Mouse (Mus musculus) heart, adult 11 months (tissue): ENCODE data around the gene Styx.

Experiments
- DNase-seq: peaks from one replicate; pipeline ENCODE4 v3.0.0; 2022

Gene Styx

DNA sequence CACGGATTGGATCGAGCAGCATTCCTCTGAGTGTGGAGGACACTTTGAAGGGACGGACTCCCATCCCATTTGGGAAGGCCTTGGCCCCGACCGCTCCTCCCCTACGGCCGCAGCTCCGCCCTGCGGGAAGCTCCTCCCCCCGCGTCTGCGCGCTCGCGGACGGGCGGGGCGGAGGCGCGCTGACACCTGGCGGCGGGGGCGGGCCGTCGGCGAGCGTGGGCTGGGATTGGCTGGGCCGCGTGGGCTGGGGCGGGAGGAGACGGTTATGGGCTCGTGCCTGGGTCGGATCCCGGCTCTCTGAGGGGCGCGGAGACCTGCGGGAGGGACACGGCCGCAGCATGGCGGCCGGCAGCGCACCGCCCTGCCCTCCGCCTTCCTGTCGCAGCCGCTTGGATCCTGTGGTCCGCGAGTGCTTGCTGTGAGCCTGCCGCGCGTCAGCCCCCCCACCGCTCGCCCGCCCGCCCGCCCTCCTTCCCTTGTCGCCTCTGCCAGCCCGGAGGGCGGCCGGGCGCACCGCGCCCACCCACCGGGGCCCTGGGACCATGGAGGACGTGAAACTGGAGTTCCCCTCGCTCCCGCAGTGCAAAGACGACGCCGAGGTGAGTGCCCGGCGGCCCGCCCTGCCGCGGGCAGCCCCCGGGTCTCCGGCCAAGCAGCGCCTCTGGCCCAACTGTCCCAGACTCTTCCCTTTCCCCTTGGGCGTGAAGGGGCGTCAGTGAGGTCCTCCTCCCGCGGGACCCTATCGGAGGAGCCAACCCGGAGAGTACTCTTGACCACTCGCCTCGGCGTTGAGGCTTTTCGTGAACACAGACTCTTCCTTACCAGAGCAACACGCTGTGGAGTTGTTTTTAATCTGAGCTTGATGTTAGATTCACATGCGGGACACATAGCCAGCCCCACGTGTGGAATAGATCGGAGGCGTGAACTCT, at the start of gene Styx:
TSS of gene Styx (plus strand) at position 163 of the 929 bp plus-strand sequence.
- peak; percentile 100 for DNase-seq

DNA sequence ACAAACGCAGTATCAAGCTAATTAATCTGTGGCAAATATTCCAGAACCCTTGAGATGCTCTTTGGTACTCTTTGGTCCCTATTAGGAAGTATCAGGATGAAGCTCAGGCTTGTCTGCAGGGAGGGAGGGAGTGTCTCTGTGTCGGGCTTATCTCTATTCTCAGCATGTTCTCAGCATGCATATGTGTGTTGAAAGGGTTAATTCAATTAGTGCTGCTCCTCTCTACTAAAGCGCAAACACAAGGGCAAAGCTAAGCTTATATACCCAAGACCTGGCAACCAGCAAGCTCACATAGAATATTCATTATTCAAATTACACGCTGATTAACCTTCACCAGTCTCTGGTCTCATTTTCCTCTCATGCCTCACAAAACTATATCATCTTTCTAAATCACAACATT, 47.0 kb upstream of the Styx start:
- DNase-seq = peak; percentile 13

DNA sequence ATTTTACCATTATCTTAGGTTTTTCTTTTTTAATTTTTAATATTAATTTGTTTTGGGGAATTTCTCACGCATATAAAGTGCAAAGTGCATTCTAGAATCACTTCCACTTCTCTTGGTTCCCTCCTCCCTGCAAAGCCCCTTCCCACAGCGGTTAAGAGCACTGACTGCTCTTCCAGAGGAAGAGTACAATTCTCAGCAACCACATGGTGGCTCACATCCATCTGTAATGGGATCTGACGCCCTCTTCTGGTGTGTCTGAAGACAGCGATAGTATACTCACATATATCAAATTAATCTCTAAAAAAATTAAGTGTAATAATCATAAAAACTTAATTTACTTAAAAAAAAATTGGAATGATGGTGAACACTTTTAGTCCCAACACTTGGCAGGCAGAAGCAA, 46.5 kb upstream of the Styx start:
- DNase-seq = no peak

DNA sequence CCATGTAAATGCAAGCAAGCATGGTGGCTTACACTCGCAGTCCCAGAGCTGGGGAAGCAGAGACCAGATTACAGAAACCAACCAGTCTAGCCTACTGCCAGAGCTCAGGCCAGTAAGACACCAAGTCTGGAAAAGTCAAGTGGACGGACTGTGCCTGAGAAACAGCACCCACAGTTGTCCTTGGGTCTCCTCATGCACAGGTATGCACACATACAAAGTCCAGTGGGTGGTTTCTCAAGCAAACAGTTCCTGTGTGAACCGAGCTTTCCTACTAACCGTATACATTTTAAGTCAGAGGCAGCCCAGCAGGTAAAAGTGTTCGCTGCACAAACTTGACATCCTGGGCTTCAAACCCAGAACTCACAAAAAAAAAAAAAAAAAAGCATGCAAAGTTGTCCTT, 45.0 kb upstream of the Styx start:
- DNase-seq = peak; percentile 63

DNA sequence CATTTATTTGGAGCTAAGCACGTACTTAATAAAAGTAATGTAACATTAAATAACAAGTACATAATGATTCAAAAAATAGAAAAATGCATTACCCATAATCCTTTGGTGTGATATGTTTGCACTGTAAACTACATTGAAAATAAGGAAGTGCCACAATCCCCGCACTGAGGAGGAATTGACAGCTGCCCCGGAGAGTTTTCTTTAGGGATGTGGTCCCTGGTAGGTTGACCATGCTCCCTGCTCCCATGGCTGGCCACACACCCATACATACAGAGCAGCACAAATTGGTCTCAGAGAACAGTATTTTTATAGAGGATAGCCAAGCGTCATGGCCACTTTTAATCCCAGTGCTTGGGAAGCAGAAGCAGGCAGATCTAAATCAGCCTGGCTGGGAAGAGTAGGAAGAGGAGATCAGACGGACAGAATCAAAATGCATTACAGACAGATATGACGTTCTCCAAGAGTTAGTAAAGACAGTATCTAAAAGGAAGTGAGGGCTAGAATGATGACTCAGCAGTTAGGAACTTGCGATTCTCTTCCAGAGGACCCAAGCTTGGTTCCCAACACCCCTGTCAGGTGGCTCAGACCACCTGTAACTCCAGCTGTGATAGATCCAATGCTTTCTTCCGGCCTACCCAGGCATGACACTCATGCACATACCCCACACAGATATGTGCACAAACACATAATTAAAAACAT, 43.1 kb upstream of the Styx start:
- DNase-seq = peak; percentile 87

DNA sequence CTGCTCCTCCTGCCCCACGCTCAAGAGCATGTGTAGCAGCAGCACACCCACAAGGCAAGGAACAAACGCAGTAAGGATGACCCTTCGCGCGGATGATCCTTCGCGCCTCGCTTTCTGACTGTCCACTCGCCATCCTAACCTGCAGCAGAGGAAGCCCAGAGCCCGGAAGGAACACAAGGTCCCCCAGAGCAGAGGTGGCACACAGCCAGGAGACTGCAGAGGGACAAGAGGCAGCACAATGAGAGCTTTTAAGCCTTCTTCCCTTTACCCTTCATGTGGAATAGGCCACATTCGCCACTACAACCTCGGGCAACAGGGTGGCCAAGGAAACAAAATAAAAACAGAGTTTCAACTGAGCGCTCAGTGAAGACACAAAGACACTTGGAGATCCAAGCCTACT, 41.2 kb upstream of the Styx start:
- DNase-seq = peak; percentile 89

DNA sequence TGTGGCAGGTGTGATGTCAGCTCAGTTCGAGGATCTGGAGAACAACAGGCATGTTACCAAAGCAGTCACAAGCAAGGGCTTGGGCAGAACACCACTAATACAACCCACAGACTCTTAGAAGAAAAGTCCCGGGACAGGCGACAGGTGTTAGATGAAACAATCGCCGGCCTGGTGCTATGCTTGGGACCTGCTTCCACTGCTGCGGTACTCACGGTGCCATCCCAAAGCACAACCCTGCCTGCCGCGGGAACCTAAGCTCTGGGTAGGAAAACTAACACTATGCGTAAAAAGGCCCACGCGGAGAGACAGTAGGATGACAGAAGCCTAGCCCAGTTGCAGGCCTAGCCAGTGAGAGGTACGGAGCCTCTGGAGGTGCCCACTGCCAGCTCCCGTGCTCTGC, 40.8 kb upstream of the Styx start:
- DNase-seq = peak; percentile 91

DNA sequence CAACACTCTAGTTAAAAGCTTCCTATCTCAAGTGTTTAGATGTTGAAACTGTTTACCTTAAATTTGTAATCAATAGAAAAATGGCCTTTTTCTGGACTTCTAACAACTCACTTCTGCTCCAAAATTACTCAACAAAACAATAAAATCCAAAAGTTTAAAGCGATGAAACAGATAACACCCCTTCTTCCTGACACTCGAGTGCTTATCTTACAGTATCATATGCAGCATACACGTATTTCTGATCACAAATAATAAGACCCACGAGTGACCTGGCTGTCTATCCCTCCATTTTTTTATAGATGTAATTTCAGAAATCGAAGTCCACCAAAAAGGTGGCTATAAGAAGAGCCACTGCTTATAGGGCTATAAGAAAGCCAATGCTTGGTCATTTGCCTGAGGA, 34.0 kb upstream of the Styx start:
- DNase-seq = no peak

DNA sequence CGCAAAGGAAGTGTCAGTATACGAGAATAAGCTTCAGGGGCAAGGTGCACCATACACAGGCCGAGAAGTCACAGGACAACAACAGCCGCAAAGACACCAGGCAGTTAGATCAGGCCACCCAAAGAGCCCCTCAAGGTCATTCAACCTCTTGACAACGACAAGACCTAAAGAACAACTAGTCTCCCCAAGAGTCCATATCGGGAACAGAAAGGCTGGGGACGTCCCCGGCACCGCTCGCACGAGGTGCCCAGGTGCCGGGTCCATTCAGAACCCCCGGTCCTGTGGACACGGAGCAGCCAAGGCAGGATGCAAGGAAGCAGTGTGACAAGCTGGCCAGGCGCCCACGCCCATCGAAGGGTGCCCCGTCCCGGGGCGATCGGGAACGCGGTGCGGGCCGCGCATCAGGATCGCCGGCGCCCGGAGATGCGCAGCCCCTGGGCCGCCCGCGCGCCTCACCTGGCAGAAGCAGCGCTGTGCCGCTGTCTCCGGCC, 32.9 kb upstream of the Styx start:
- no peak for DNase-seq

DNA sequence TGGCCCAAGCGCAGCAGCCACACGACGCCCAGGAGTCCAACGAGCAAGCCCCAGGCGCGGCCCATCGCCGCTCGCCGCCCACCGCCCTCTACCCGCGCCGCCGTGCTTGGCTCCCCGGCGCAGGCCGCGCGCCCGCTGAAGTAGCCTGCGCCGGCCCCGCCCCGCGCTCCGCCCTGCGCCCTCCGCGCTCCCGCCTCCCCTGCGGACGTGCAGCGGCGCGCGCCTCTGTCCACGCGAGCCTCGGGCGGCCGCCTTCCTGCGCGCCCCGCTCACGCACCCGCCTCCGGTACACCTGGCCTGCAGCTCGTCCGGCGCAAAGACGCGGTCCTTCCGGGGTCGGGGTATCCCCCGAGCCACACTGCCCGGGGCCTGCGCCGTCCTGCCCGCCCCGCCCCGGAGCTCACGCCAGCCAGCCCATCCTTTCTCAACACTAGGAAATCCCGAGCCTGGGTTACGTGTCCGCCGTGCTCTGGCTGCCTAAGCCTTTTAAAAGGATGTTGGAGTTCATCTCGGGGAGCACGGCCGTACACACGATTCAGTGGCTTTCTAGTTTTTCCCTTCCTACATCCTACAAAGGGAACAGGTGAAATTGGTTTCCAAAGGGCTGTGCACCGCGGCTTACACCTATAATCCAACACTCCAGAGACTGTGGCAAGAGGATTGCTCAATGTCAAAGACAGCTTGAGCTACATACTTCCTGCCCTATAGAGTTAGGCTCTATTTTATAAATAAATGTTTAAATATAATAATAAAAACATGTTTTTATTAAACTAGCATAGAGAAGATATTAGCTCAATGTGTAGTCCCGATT, 32.3 kb upstream of the Styx start, which contains the start of gene Ero1l:
TSS of gene Ero1l (minus strand) at position 346 of the 811 bp plus-strand sequence.
- peak; percentile 99 for DNase-seq

DNA sequence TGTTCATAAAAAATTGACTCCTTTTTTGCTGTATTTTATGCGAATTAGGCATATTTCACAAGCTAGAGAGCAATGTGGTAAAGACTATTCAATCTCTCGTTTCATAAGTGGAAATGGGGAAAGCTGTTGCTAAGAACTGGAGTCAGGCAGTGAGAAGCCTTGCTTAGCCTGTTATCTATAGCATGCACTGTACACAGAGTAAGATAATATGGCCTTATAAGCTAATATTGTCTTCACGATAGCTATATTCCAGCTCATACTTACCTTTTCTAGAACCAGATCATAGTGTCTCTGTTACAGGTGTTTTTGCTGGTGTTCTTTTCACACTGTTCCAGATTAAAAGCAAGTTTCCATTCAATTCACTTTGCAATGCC, 31.7 kb upstream of the Styx start:
- DNase-seq = no peak

DNA sequence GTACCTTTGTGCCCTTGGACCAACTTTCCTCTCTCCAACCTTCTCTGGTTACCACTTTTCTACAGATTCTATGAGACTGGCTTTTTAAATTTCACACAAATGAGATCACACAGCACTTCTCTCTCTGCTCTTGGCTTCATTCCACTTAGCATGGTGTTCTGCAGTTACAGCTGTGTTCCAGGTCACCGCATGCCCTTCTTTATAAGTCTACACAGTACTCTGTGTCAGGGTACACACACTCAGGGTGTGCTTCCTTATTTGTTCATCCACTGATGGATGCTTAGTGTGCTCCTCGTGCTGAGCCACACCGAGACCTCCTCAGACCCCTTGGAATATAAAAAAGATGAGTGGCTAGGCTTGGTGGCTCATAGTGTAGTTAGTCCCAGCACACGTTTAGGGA, 30.8 kb upstream of the Styx start:
- DNase-seq = peak; percentile 64

DNA sequence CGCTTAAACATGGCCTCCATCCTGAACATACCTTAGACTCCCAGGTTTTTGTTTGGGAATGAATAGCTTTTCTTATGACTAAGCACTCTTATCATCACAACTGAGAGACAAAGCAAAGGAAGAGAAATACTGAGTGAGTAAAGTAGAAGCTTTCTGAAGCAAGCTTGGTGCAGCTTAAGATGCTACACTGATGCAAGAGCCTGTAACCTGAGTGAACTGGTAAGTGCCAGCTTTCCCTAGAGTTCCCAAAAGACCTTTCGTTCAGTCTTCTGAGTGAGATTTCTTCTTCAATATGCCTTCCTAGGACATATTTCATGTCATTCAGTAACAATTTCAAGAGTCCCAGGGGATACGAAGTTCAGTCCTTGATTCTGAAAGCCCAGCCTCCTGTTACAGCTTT, 29.8 kb upstream of the Styx start:
- peak; percentile 4 for DNase-seq

DNA sequence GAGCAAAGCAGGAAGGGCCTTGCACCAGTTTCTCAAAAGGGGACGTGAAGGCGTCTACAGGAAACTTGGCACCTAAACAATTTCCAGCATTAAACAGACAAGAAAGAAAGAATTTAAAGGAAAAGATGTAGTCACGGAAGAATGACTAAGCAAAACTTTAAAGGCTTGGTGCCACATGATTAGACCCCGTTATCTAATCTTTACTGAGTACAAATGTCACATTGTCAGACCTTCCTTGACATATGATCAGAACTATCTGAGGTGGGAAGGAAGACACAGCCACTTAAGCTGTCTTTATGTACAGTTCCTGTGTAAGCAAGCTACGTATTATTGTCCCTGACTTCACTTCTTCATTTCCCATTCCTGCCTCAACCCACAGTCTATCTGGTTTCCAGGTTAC, 29.3 kb upstream of the Styx start:
- peak; percentile 19 for DNase-seq

DNA sequence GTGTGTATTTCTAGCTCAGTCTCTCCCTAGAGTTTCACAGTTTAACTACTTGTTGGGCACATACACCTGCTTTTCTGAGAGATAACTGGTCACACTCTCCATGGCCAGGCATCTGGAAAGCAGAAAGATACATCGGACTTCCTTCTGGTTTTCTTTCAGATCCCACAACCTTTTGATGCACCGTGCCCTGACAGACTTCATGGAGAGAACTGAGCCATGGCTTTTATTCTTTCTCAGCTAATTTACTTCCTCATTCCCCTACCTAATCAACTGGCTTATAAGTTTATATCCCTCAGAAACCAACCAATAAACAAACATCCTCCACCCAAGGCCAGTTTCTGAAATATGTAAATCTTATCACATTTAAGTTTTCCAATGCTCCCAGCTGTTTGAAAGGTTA, 28.4 kb upstream of the Styx start:
- DNase-seq = peak; percentile 24

DNA sequence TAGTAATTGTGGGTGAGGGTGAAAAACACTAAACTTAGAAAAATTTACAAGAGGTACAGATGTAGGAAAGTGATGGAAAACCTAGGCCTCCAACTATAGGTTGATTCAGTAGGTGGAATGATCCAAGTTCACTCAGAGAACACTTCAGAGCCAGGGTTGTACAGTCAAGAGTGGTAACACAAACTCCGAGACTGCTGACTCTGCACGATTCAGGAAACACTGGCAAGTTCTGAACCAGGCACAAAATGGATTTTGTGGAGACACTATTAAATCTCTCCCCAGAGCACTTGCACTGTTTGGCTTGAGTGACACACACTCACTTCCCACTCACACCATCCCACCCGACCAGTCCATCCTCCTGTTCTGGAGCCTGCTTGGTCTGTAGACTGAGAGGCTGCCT, 27.6 kb upstream of the Styx start:
- peak; percentile 82 for DNase-seq

DNA sequence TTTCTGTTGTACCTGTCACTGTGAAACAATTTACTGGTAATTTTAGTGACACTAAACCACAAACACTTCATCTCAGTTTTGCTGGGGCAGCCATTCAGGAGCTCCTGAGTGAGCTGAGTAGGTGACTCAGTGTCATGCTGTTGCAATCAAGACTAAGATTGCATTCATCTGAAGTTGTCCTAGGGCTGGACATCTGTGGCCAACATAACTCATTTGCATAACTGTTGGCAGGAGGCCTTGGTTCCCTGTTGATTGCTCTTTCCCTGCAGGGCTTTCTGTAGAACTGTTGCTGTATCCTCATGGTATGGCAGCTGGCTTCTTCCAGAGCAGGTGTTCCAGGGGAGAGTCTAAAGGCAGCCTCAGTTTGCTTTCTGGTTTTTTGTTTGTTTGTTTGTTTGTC, 25.4 kb upstream of the Styx start:
- peak; percentile 83 for DNase-seq

DNA sequence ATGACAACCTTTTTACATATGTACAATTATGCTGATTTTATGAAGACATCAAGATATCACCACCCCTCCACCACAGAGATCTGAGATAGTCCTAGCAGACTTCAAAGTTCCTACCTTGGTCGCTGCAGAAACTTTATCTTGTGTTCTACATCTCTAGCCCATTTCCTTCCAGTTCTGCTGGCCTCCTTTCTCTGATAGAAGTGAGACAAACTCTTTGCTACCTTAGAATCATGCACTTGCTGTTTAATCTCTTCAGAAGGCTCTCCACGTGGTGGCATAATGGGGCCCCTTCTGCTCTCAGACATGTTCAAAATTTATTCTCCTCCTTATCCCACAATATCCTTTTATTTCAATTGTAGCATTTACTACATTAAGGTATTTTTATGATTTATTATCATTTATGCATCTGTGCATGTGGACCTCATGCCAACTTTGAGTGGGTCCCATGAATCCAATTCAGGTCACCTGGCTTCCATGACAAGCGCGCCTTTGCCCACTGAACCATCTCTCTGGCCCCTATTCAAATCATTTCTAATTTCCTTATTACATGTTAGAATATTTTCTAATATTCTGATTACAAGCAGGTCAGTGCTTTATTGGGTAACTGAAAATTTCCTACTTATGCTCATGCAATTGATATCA, 22.7 kb upstream of the Styx start:
- peak; percentile 55 for DNase-seq

DNA sequence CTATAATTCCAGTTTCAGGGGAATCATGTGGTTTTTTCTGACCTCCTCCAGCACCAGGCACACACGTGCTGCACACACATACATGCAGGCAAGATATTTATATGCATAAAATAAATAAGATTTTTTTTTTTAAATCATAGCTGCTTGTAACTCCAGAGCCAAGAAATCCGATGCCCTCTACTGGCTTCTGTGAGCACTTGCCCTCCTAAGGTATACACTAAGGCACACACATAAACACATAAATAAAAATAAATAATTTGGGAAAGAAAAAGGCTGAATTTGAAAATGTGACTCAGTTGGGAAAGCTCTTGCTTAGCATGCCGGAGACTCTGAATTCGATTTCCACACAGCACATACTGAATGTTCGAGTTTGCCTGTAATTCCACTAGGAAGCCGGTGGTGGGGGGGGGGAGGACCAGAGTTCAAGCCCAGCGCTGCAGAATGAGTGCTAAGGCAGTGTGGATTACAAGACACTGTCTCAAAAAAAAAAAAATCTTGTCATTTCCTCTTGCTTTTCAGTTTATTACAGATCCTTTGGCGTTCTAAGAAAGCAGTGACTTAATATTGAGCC, 21.8 kb upstream of the Styx start:
- no peak for DNase-seq

DNA sequence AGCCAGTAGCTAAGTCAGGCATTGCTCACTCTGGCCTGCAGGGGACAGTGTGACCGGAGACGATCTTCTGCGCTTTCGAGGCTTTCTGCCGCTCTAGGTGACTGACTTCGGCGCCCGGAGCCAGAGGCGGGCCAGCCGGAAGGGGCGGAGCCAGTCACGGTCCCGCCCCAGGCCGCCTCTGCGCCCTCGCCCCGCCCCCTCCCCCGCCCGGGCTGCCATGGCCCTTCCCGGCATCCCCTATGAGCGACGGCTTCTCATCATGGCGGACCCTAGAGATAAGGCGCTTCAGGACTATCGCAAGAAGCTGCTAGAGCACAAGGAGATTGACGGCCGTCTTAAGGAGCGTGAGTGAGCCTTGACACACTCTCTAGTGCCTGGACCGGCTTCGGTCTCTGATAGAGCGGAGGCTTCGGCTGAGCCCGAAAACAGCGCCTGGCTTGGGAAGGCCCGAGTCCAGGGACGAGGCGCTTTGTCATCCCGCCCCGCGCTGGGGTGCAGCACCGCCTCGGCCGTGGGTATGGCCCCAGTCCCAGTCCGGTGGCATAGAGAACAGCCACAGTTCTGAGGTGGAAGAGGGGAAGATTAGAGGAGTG, 21.2 kb upstream of the Styx start, which contains the start of gene Psmc6:
TSS of gene Psmc6 (plus strand) at position 200 of the 593 bp plus-strand sequence.
- DNase-seq = peak; percentile 99
